Mouse (Mus musculus) T-helper 17 cell (primary cell): ENCODE measurements around the gene Cwc22.

ENCODE experiments used
- in situ Hi-C, 2 experiments: fragments of 300-600 bp; cut with MboI, MseI; formaldehyde crosslinking; loops; 1 replicate in 1 of 2; 2 replicates in 1 of 2; pipeline ENCODE4 v1.15.1; 2025; ENCODE audit warnings: high pct_unique_total_duplicates in 2 of 2

The Cwc22 gene

GRCm38 (mm10) chr2:77931958-77932357 is 14.2 kb downstream of the Cwc22 start:
- in situ Hi-C loops: loop anchor here in 1 of 2 experiments (25.0 kb wide), 3 partner anchors 930 to 1355 kb away; partner anchors contain the start of genes Plekha3 and Ube2e3

GRCm38 (mm10) chr2:77928352-77928751 is 17.8 kb downstream of the Cwc22 start:
- in situ Hi-C loops: loop anchor here (5.0 to 25.0 kb wide), 5 partner anchors 934 to 1554 kb away; partner anchors contain the start of genes Plekha3 (in 1 of the 2) and Ube2e3 (in 1 of the 2)

GRCm38 (mm10) chr2:77926468-77926867 is 19.7 kb downstream of the Cwc22 start:
- in situ Hi-C loops: loop anchor here (5.0 to 25.0 kb wide), 5 partner anchors 936 to 1552 kb away; partner anchors contain the start of genes Plekha3 (in 1 of the 2) and Ube2e3 (in 1 of the 2)

- in situ Hi-C loops: loop anchor here (5.0 to 25.0 kb wide), 5 partner anchors 936 to 1551 kb away; partner anchors contain the start of genes Plekha3 (in 1 of the 2) and Ube2e3 (in 1 of the 2)
These were observed 20.2 kb downstream of the Cwc22 start for GRCm38 (mm10) chr2:77925997-77926396.

- in situ Hi-C loops: loop anchor here (5.0 to 25.0 kb wide), 5 partner anchors 937 to 1551 kb away; partner anchors contain the start of genes Plekha3 (in 1 of the 2) and Ube2e3 (in 1 of the 2)
These were observed 20.8 kb downstream of the Cwc22 start for GRCm38 (mm10) chr2:77925187-77925924.

- in situ Hi-C loops: loop anchor here in 1 of 2 experiments (10.0 to 25.0 kb wide), 2 partner anchors 1338 to 1549 kb away; partner anchors contain the start of gene Itga4
These were observed 22.2 kb downstream of the Cwc22 start for GRCm38 (mm10) chr2:77924003-77924402.

- in situ Hi-C loops: loop anchor here in 1 of 2 experiments (10.0 to 25.0 kb wide), 2 partner anchors 1339 to 1548 kb away; partner anchors contain the start of gene Itga4
These were observed 23.0 kb downstream of the Cwc22 start for GRCm38 (mm10) chr2:77923182-77923581.

- in situ Hi-C loops: loop anchor here in 1 of 2 experiments (10.0 to 25.0 kb wide), 2 partner anchors 1341 to 1547 kb away; partner anchors contain the start of gene Itga4
These were observed 24.9 kb downstream of the Cwc22 start for GRCm38 (mm10) chr2:77921307-77921706.

- in situ Hi-C loops: loop anchor here in 1 of 2 experiments (10.0 to 25.0 kb wide), 2 partner anchors 1342 to 1546 kb away; partner anchors contain the start of gene Itga4
These were observed 25.6 kb downstream of the Cwc22 start for GRCm38 (mm10) chr2:77920621-77921020.

GRCm38 (mm10) chr2:77918474-77918873 is 27.7 kb downstream of the Cwc22 start:
- in situ Hi-C loops: loop anchor here in 1 of 2 experiments (25.0 kb wide), 1 partner anchor 1344 kb away; the partner anchor contains the start of gene Itga4

GRCm38 (mm10) chr2:77918006-77918405 is 28.2 kb downstream of the Cwc22 start:
- in situ Hi-C loops: loop anchor here in 1 of 2 experiments (25.0 kb wide), 1 partner anchor 1344 kb away; the partner anchor contains the start of gene Itga4

GRCm38 (mm10) chr2:77917360-77917734 is 28.8 kb downstream of the Cwc22 start:
- in situ Hi-C loops: loop anchor here in 1 of 2 experiments (25.0 kb wide), 1 partner anchor 1345 kb away; the partner anchor contains the start of gene Itga4

GRCm38 (mm10) chr2:77916586-77917359 is 29.4 kb downstream of the Cwc22 start:
- in situ Hi-C loops: loop anchor here in 1 of 2 experiments (25.0 kb wide), 1 partner anchor 1346 kb away; the partner anchor contains the start of gene Itga4

GRCm38 (mm10) chr2:77915187-77915586 is 31.0 kb downstream of the Cwc22 start:
- in situ Hi-C loops: loop anchor here in 1 of 2 experiments (25.0 kb wide), 1 partner anchor 1347 kb away; the partner anchor contains the start of gene Itga4

- in situ Hi-C loops: loop anchor here in 1 of 2 experiments (25.0 kb wide), 1 partner anchor 1349 kb away; the partner anchor contains the start of gene Itga4
These were observed 32.5 kb downstream of the Cwc22 start for GRCm38 (mm10) chr2:77913628-77914027.

- in situ Hi-C loops: loop anchor here in 1 of 2 experiments (25.0 kb wide), 1 partner anchor 1350 kb away; the partner anchor contains the start of gene Itga4
These were observed 34.0 kb downstream of the Cwc22 start for GRCm38 (mm10) chr2:77912197-77912596.

GRCm38 (mm10) chr2:77911452-77911851 is 34.7 kb downstream of the Cwc22 start:
- in situ Hi-C loops: loop anchor here in 1 of 2 experiments (25.0 kb wide), 1 partner anchor 1351 kb away; the partner anchor contains the start of gene Itga4

GRCm38 (mm10) chr2:77910216-77910615 is 36.0 kb downstream of the Cwc22 start:
- in situ Hi-C loops: loop anchor here in 1 of 2 experiments (25.0 kb wide), 1 partner anchor 1352 kb away; the partner anchor contains the start of gene Itga4

GRCm38 (mm10) chr2:77907164-77907563 is 39.0 kb downstream of the Cwc22 start:
- in situ Hi-C loops: loop anchor here in 1 of 2 experiments (25.0 kb wide), 1 partner anchor 1355 kb away; the partner anchor contains the start of gene Itga4

- in situ Hi-C loops: loop anchor here in 1 of 2 experiments (25.0 kb wide), 1 partner anchor 1357 kb away; the partner anchor contains the start of gene Itga4
These were observed 41.2 kb downstream of the Cwc22 start for GRCm38 (mm10) chr2:77905023-77905422.
